Mouse (Mus musculus): Measurements from ENCODE around the gene Fgd3. TPM values are rescaled to one million over a fixed set of nuclear protein-coding genes. Genes with fewer than 3 reads are reported as not detected.

Fgd3 gene
- total RNA-seq, 2 experiments from 2014 or later: 6.7 to 7.1 TPM

- TF ChIP-seq CTCF (IDR thresholded peaks at IDR 0.05): no peak
- DNase-seq (ENCODE audit: extremely low spot score in 1 of 2, low spot score in 2 of 2): peak in 1 of 2 experiments; percentile 45
- Histone ChIP-seq H3K27ac (no peak overlapping the region), H3K4me3 (no peak overlapping the region)
- intact Hi-C loops (cut with DNase I): no loop called here
Measured at GRCm38 (mm10) chr13:49252746-49253145, 67.4 kb downstream of the Fgd3 start.

DNA sequence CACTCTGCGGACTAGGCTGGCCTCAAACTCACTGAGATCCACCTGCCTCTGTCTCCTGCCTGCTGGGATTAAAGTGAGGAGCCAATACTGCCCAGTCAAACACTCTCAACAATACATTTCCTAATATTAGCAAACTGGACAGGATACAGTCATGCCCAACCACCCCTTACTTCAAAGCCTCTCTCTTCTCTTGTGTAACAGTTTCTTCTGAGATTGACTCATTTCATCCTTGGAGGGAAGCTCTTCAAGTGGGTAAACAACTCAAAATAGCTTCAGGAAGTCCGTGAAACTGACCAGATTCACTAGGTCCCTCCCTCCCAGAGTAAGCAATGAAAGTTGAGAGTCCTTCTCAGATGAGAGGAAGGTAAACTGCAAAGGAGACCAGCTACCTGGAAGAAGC lies 68.0 kb downstream of the Fgd3 start:
- DNase-seq (ENCODE audit: extremely low spot score in 1 of 2, low spot score in 2 of 2): no peak
- TF ChIP-seq CTCF (IDR thresholded peaks at IDR 0.05): no peak
- H3K4me3 ChIP-seq: no peak overlapping the region
- intact Hi-C loops (cut with DNase I): no loop called here
- H3K27ac ChIP-seq: no peak overlapping the region

DNA sequence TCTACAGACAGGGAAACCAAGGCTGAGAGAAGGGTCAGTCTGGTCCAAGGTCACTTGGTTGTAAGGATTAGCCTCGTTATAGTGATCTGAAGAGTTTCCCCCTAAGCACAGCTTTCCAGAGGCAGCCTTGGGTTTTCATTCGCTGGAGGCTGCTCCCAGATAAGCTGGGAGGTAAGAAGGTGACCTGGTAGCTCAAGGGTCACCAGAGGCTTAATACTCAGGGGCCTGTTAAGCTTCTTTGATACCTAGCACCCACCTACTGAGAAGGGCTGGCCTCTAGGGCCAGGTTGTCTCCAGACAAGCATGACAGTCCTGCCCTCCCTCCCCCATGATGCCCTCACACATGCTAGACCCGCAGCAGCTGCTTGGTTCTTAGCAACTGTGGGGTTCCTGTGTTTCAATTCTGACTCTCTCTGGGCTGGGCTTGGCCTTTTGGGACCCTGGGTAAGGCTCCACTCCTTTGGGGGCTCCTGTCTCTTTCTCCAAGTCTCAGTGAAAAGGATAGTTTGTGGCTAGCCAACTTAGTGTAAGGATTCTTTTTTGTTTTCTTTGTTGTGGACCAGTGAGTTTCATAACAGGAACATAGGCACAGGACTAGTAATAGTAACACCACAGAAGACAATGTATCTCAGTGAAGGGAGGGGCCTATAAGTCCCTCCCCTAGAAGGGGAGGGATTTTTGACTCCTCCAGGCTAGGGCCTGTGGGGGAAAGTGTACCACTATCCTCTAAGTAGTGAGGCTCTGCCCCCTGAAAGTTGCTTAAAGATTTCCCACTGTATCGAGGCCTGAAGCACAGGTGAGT lies 69.2 kb downstream of the Fgd3 start:
- no peak for DNase-seq (ENCODE audit: extremely low spot score in 1 of 2, low spot score in 2 of 2)
- Histone ChIP-seq H3K27ac (no peak overlapping the region), H3K4me3 (no peak overlapping the region)
- intact Hi-C loops (cut with DNase I): no loop called here
- TF ChIP-seq CTCF (IDR thresholded peaks at IDR 0.05): no peak

GRCm38 (mm10) chr13:49249634-49250033 lies 70.5 kb downstream of the Fgd3 start:
- Histone ChIP-seq H3K4me3 (no peak overlapping the region), H3K27ac (no peak overlapping the region)
- no peak for DNase-seq (ENCODE audit: extremely low spot score in 1 of 2, low spot score in 2 of 2)
- TF ChIP-seq CTCF (IDR thresholded peaks at IDR 0.05): no peak
- intact Hi-C loops (cut with DNase I): no loop called here

- Histone ChIP-seq H3K27ac (no peak overlapping the region), H3K4me3 (no peak overlapping the region)
- intact Hi-C loops (cut with DNase I): no loop called here
- no peak for TF ChIP-seq CTCF (IDR thresholded peaks at IDR 0.05)
- no peak for DNase-seq (ENCODE audit: extremely low spot score in 1 of 2, low spot score in 2 of 2)
Measured at GRCm38 (mm10) chr13:49248923-49249322, 71.2 kb downstream of the Fgd3 start.

GRCm38 (mm10) chr13:49248467-49248862 lies 71.6 kb downstream of the Fgd3 start, which contains the start of gene Susd3:
Gene Susd3 (minus strand): TSS chr13:49248706.
- Histone ChIP-seq H3K4me3 (peak within 1 kb of the TSS; percentile 35), H3K27ac (no peak within 1 kb of the TSS)
- TF ChIP-seq CTCF (IDR thresholded peaks at IDR 0.05): no peak
- intact Hi-C loops (cut with DNase I): no loop called here
- no peak for DNase-seq (ENCODE audit: extremely low spot score in 1 of 2, low spot score in 2 of 2)

GRCm38 (mm10) chr13:49247740-49248466 lies 72.2 kb downstream of the Fgd3 start:
- TF ChIP-seq CTCF (IDR thresholded peaks at IDR 0.05): no peak
- H3K27ac ChIP-seq: no peak overlapping the region
- H3K4me3 ChIP-seq: peak overlapping the region; percentile 35
- no peak for DNase-seq (ENCODE audit: extremely low spot score in 1 of 2, low spot score in 2 of 2)
- intact Hi-C loops (cut with DNase I): no loop called here

DNA sequence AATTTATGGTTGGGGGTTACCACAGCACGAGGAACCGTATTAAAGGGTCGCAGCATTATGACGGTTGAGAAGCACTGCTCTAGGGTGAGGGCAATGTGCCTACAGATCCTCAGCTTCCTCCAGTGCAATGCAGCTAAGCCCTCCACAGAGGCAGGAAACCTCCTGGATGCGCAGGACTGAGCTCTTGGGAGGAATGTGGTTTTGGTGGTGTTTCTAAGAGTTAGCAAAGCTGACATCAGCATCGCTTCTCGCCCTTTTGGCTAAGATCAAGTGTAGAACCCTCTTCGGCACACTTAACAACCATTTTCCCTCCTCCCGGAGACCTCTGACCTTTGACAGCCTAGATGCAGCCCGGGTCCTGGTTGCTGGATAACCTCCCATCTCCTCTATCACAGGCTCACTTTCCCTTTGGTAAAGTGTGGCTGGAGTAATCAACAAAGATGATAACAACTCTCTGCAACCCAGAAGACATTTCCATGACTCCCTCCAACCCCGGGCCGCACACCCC lies 72.8 kb downstream of the Fgd3 start:
- Histone ChIP-seq H3K27ac (no peak overlapping the region), H3K4me3 (peak overlapping the region; percentile 35)
- DNase-seq (ENCODE audit: extremely low spot score in 1 of 2, low spot score in 2 of 2): no peak
- no peak for TF ChIP-seq CTCF (IDR thresholded peaks at IDR 0.05)
- intact Hi-C loops (cut with DNase I): no loop called here

DNA sequence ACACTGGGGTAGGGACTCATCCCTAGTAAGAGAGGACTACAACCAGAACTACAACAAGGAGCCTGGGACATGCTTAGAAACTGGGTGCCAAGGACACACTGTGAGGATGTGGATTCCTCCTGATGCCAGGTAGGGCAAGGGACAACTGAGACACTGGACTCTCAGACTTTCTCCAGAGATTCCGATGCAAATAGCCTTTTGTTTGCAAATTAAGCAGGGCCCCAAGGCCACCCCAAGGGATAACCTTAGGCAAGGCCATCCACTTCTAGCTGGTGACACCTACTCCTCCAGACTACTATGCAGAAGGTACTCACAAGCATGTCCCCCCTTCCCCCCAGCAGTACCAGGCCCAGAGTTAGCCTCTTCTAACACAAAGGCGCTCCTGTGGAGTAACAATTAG lies 73.5 kb downstream of the Fgd3 start:
- intact Hi-C loops (cut with DNase I): no loop called here
- Histone ChIP-seq H3K27ac (no peak overlapping the region), H3K4me3 (no peak overlapping the region)
- no peak for DNase-seq (ENCODE audit: extremely low spot score in 1 of 2, low spot score in 2 of 2)
- no peak for TF ChIP-seq CTCF (IDR thresholded peaks at IDR 0.05)

- H3K4me3 ChIP-seq: no peak overlapping the region
- DNase-seq (ENCODE audit: extremely low spot score in 1 of 2, low spot score in 2 of 2): no peak
- no peak for TF ChIP-seq CTCF (IDR thresholded peaks at IDR 0.05)
- no peak overlapping the region for H3K27ac ChIP-seq
- intact Hi-C loops (cut with DNase I): no loop called here
Measured at GRCm38 (mm10) chr13:49246011-49246410, 74.1 kb downstream of the Fgd3 start.

DNA sequence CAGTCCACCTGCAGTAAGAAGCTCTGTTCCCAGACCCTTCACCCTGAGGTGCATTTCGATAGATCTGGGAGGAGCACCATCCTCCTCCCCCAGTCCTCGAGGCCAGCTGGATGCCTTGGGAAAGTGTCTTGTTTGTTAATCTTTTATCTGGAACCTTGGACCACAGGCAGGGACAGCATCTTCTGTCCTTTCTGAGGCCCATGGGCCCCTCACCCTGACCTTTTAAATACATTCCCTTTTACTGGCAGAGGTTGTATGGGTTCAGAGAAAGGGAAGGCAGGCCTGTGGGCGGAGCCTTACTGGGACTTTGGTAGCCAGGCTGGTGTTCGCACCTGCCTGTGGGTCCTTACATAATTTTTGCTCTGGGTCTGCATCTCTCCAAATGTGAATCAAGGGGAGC lies 74.9 kb downstream of the Fgd3 start:
- Histone ChIP-seq H3K27ac (no peak overlapping the region), H3K4me3 (no peak overlapping the region)
- intact Hi-C loops (cut with DNase I): no loop called here
- TF ChIP-seq CTCF (IDR thresholded peaks at IDR 0.05): no peak
- DNase-seq (ENCODE audit: extremely low spot score in 1 of 2, low spot score in 2 of 2): no peak

- Histone ChIP-seq H3K4me3 (no peak overlapping the region), H3K27ac (no peak overlapping the region)
- intact Hi-C loops (cut with DNase I): no loop called here
Measured at GRCm38 (mm10) chr13:49243492-49243891, 76.6 kb downstream of the Fgd3 start.

More at GRCm38 (mm10) chr13:49243492-49243891, 76.6 kb downstream of the Fgd3 start:
- no peak for TF ChIP-seq CTCF (IDR thresholded peaks at IDR 0.05)
- DNase-seq (ENCODE audit: extremely low spot score in 1 of 2, low spot score in 2 of 2): no peak

All from left cerebral cortex, adult 2 months (tissue).